Mouse (Mus musculus) brown adipose tissue, adult 24 weeks (tissue): ENCODE data around the gene St13. TPM values are rescaled to one million over a fixed set of nuclear protein-coding genes. Genes with fewer than 3 reads are reported as not detected.

ENCODE experiments used
- H3K27ac ChIP-seq: fragments of 200-500 bp; replicated peaks from 2 replicates; pipeline ENCODE4 v1.5.1; 2012; ENCODE audit warnings: low read depth, mild to moderate bottlenecking, low read length
- H3K4me1 ChIP-seq: fragments of 200-500 bp; 2 replicates; pipeline ENCODE4 v1.6.1; 2012; ENCODE audit warnings: low read length, mixed read lengths; ENCODE audit not compliant: control insufficient read depth, insufficient read depth, insufficient read length
- H3K4me3 ChIP-seq: fragments of 200-500 bp; 2 replicates; pipeline ENCODE4 v1.5.1; 2012; ENCODE audit warnings: low read depth, mild to moderate bottlenecking, low read length, moderate library complexity; ENCODE audit not compliant: insufficient read depth
- polyA plus RNA-seq: library from polyadenylated mRNA; stranded (reverse); fragments of >200 nt; gene quantifications from 2 replicates; pipeline ENCODE4 v1.2.4, GENCODE M21; 2012; ENCODE audit not compliant: missing spikeins, insufficient read depth, insufficient read length

The St13 gene
- polyA plus RNA-seq, 1 experiment, result 325 TPM

DNA sequence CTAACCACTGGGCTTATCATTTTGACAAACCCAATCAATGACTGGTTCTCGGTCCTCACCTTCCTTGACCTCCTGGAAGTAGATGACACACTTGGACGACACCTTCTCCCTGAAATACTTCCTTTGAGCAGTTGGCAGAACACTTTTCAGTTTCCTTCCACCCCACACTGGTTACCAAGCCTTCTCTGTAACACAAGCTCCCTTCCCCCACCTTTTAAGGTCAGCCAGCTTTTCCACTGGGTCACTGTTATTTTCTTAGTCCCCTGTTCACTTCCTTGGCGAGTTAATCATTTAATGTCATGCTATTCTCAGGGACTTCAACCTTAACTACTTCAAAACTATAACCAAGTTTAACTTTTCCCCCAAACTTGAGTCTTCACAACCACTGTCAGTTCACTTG lies 40.9 kb downstream of the St13 start:
- peak overlapping the region; percentile 66 for H3K4me3 ChIP-seq
- peaks cover 4% of the 10 kb centered on the region; the same call in 1 of the 2 replicates for H3K4me1 ChIP-seq
- H3K27ac ChIP-seq, result peak overlapping the region; percentile 90

GRCm38 (mm10) chr15:81356946-81357345 lies 42.9 kb downstream of the St13 start:
- peaks cover 4% of the 10 kb centered on the region; the same call in 1 of the 2 replicates for H3K4me1 ChIP-seq
- peak overlapping the region; percentile 44; the same call in 1 of the 2 replicates for H3K27ac ChIP-seq
- H3K4me3 ChIP-seq, result no peak overlapping the region

DNA sequence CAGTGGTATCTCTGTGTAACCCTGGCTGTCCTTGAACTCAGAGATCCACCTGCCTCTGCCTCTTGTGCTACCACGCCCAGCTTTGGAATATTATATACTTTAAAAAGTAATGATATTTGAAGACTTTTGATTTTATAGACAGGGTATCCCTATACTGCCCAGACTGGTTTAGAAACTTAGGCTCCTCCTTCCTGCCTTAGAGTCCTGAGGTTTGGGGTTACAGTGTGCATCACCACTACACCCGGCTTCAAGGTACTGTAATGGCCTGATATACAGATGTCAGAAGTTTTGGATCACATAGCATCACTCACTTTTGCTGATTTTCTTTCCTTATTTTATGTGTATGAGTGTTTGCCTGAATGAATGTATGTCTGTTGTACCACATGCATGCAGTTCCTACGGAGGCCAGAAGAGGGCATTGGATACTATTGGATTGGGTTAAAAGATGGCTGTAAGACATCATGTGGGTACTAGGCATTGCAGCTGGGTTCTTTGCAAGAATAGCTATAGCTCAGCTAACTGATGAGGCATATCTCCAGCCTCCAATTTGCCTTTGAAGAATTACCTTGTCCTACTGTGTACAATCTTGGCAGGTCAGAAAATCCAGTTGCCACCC lies 44.6 kb downstream of the St13 start:
- H3K4me1 ChIP-seq, result peaks cover 4% of the 10 kb centered on the region; the same call in 1 of the 2 replicates
- no peak overlapping the region for H3K27ac ChIP-seq
- no peak overlapping the region for H3K4me3 ChIP-seq

DNA sequence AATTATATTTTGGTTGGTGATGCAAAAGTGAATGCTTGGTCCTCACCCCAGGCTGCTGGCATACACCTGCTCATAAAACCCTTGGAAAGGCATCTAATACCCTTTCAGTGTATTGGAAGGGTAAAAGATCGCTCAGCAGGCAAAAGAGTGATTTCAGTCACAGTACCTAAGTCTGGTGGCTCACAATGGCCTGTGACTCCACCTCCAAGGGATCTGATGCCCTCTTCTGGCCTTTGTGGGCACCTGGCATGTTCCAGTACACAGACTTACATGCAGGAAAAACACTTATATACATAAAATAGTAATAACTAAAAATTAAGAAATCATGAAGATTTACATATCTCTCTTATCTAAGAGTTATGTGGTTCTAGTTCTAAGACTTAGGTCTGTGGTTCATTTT lies 47.2 kb downstream of the St13 start:
- H3K4me3 ChIP-seq, result no peak overlapping the region
- H3K4me1 ChIP-seq, result no peaks in the 10 kb centered on the region

GRCm38 (mm10) chr15:81350401-81350800 lies 49.5 kb downstream of the St13 start:
- H3K27ac ChIP-seq, result no peak overlapping the region
- H3K4me3 ChIP-seq, result no peak overlapping the region
- peaks cover 3% of the 10 kb centered on the region; the same call in 1 of the 2 replicates for H3K4me1 ChIP-seq

More for the DNA sequence above, 47.2 kb downstream of the St13 start:
- no peak overlapping the region for H3K27ac ChIP-seq

DNA sequence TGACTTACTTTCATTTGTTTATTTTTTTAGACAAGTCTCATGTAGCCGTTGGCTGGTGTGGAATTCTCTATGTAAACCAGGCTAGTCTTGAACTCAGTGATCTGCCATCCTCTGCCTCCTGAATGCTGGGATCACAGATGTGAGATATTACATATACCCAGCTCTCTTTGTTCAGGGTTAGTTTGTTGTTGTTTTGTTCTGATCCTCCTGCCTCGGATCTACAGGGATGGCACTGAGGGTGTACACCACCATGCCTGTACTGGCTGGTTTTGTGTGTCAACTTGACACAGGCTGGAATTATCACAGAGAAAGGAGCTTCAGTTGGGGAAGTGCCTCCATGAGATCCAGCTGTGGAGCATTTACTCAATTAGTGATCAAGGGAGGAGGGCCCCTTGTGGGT lies 51.5 kb downstream of the St13 start:
- peaks cover 3% of the 10 kb centered on the region; the same call in 1 of the 2 replicates for H3K4me1 ChIP-seq
- H3K4me3 ChIP-seq, result no peak overlapping the region

GRCm38 (mm10) chr15:81347466-81347865 lies 52.4 kb downstream of the St13 start:
- H3K4me3 ChIP-seq, result no peak overlapping the region
- no peak overlapping the region for H3K27ac ChIP-seq
- peaks cover 6% of the 10 kb centered on the region; the same call in 1 of the 2 replicates for H3K4me1 ChIP-seq

More for the DNA sequence above, 51.5 kb downstream of the St13 start:
- no peak overlapping the region for H3K27ac ChIP-seq

- Histone ChIP-seq H3K4me3 (no peak overlapping the region), H3K4me1 (peaks cover 12% of the 10 kb centered on the region; the same call in 1 of the 2 replicates), H3K27ac (no peak overlapping the region)
Observed at GRCm38 (mm10) chr15:81341426-81341825, 58.5 kb downstream of the St13 start.

DNA sequence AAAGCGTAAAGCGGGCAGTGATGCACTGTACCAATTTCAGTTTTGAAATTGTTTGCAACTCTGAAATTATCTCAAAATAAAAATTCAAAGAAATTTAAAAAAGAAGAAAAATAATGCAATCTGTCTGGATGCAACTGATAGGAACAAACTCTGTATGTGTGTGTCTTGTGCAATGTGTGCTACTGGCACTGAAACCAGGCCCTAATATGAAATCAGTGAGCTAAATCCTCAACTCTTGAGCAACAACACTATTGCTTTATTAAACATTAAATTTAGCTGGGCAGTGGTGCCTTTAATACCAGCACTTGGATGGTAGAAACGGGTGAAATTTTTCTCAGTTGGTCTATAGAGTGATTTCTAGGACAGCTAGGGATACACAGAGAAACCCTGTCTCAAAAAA lies 60.7 kb downstream of the St13 start:
- H3K4me3 ChIP-seq, result no peak overlapping the region
- 0 out of 2 replicates have a peak overlapping the region, but pooled peaks have one; percentile 49 for H3K27ac ChIP-seq
- H3K4me1 ChIP-seq, result peaks cover 9% of the 10 kb centered on the region; the same call in 1 of the 2 replicates

DNA sequence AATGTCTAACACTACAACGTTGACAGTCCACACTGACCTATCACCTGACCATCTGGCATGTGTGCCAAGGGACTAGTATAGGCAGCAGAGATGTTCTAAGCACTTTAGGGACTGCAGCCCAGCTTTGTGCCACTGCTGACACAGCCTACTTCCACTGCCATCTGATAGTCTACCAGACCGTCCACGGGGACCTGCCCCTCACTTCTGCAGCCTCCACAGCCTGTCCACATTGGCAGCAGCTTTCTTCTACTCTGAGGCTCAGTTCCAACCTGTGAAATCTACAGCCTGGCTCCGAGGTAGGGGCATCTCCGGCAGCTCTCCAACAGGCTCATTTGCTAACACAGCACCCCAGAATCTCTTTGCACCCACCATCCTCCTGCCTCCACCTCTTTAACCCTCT lies 63.4 kb downstream of the St13 start:
- H3K4me1 ChIP-seq, result peaks cover 6% of the 10 kb centered on the region; the same call in 1 of the 2 replicates
- no peak overlapping the region for H3K4me3 ChIP-seq
- H3K27ac ChIP-seq, result 0 out of 2 replicates have a peak overlapping the region, but pooled peaks have one; percentile 3

- no peaks in the 10 kb centered on the region; the same call in none of the 2 replicates for H3K4me1 ChIP-seq
- no peak overlapping the region for H3K4me3 ChIP-seq
- H3K27ac ChIP-seq, result no peak overlapping the region
Observed at GRCm38 (mm10) chr15:81332517-81332916, 67.4 kb downstream of the St13 start.

DNA sequence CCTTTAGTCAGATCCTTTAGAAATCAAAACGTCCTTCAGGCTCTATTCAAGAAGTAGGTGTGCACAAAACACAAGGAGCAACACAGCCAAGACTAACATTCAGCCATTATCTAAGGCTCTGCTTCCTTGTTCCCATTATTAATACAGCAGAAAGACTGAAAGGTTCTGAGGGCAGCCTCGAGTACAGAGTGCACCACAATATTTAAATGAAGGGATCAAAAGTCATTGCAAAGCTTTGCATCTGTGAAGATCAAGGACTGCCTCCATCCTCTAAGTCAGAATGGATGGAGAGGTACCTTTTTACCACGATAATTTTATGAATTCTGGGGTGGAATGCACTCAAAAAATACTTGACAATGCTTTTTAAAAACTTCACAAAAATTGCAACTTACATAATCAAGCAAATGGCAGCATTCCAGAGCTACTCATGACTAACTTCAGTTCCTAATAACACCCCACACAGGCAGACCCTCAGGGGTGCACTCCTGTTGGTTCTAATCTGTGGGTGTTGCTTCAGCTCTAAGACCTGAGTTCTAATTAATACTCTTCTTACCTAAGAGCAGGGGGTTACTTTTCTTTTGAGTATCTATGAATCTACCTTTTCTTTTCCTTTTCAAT lies 69.0 kb downstream of the St13 start:
- Histone ChIP-seq H3K27ac (no peak overlapping the region), H3K4me1 (no peaks in the 10 kb centered on the region; the same call in none of the 2 replicates), H3K4me3 (no peak overlapping the region)

GRCm38 (mm10) chr15:81329721-81330369 lies 70.0 kb downstream of the St13 start:
- peaks cover 3% of the 10 kb centered on the region for H3K4me1 ChIP-seq
- H3K27ac ChIP-seq, result peak overlapping the region; percentile 61
- no peak overlapping the region for H3K4me3 ChIP-seq

- Histone ChIP-seq H3K27ac (no peak overlapping the region), H3K4me1 (peaks cover 3% of the 10 kb centered on the region), H3K4me3 (no peak overlapping the region)
Observed at GRCm38 (mm10) chr15:81327501-81327900, 72.4 kb downstream of the St13 start.

DNA sequence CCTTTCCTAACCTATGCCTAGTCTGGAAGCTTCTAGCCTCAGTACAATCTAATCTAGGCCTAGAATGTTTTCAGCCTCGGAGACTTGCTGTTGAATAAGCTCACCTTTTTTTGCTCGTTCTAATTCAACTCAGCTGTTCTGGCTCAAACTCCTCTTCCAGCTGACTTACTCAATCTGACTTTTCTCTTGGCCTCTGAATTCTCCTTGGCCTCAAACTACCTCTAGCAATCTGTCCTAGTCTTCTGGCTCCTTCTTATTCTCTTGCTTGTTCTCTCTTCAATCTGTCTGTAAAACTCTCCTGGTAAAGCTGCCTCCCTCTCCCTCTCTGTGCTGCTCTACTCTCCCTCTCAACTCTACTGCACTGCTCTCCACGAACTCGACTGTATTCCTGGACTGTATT lies 74.9 kb downstream of the St13 start:
- Histone ChIP-seq H3K4me1 (peaks cover 3% of the 10 kb centered on the region; the same call in 1 of the 2 replicates), H3K27ac (peak overlapping the region; percentile 63), H3K4me3 (no peak overlapping the region)
